Mouse (Mus musculus) ES-Bruce4 (cell line): Measurements from ENCODE around the gene Atg4b.

Experiments used
- CTCF ChIP-seq: IDR thresholded peaks from one replicate; pipeline ENCODE4 v1.8.1; 2011; ENCODE audit warnings: low read depth, low read length
- EP300 ChIP-seq: IDR thresholded peaks from 2 replicates; pipeline ENCODE4 v1.6.1; 2011; ENCODE audit warnings: low read depth, low read length; ENCODE audit not compliant: insufficient read depth
- POLR2A ChIP-seq: IDR thresholded peaks from one replicate; pipeline ENCODE4 v1.8.1; 2011; ENCODE audit warnings: low read length; ENCODE audit not compliant: insufficient read depth

- TF ChIP-seq POLR2A: no peak
- TF ChIP-seq CTCF: no peak
- no peak for TF ChIP-seq EP300
These were observed 86.0 kb downstream of the Atg4b start for GRCm38 (mm10) chr1:93837335-93837734.
